Mouse (Mus musculus): Measurements from ENCODE around the gene Sdc3. TPM values are rescaled to one million over a fixed set of nuclear protein-coding genes. Genes with fewer than 3 reads are reported as not detected.

Sdc3 gene
- 19.2 and 21.1 TPM in 2 replicates for polyA plus RNA-seq (2014; fragmentation: Nextera tagmentation; extraction: Ambion mirVana)

GRCm38 (mm10) chr4:130792376-130793179, at the start of gene Sdc3:
TSS of gene Sdc3 (plus strand) at chr4:130792537.
- peak; percentile 52 for ATAC-seq (replicated peaks; ENCODE audit: low FRiP score, low TSS enrichment, low read depth)
- Histone ChIP-seq H3K9me3 (ENCODE audit: control insufficient read depth, low read length) (no peaks in the 10 kb centered on the region), H3K4me3 (ENCODE audit: low read depth, low read length) (peak within 1 kb of the TSS; percentile 82), H3K4me2 (ENCODE audit: low read length) (peak within 1 kb of the TSS; percentile 93), H3K4me1 (replicated peaks; ENCODE audit: control insufficient read depth, insufficient read depth, low read length) (peaks cover 21% of the 10 kb centered on the region), H3K27me3 (replicated peaks; ENCODE audit: control insufficient read depth, insufficient read depth, low read length) (no peaks in the 10 kb centered on the region), H3K36me3 (ENCODE audit: control insufficient read depth, insufficient read depth, low read length) (no peaks in the 10 kb centered on the region), H3K9ac (ENCODE audit: low read length) (peak within 1 kb of the TSS; percentile 93), H3K27ac (ENCODE audit: low read depth) (0 out of 2 replicates have a peak within 1 kb of the TSS, but pooled peaks have one; percentile 17)
- no peak for DNase-seq (ENCODE audit: low spot score)
- WGBS = 4% methylated on average over 54 of the region's 99 CpGs

GRCm38 (mm10) chr4:130744058-130744457, 48.3 kb upstream of the Sdc3 start:
- no peak overlapping the region for H3K9ac ChIP-seq (ENCODE audit: low read length)
- no peak overlapping the region for H3K4me2 ChIP-seq (ENCODE audit: low read length)
- WGBS = 80% methylated on average over 4 of the region's 4 CpGs
- DNase-seq (ENCODE audit: low spot score) = no peak
- H3K27me3 ChIP-seq (replicated peaks; ENCODE audit: control insufficient read depth, insufficient read depth, low read length) = no peaks in the 10 kb centered on the region
- ATAC-seq (replicated peaks; ENCODE audit: low FRiP score, low TSS enrichment, low read depth) = no peak
- no peak overlapping the region for H3K27ac ChIP-seq (ENCODE audit: low read depth)
- H3K4me3 ChIP-seq (ENCODE audit: low read depth, low read length) = no peak overlapping the region
- no peaks in the 10 kb centered on the region for H3K4me1 ChIP-seq (replicated peaks; ENCODE audit: control insufficient read depth, insufficient read depth, low read length)
- H3K9me3 ChIP-seq (ENCODE audit: control insufficient read depth, low read length) = no peaks in the 10 kb centered on the region
- peaks cover 88% of the 10 kb centered on the region for H3K36me3 ChIP-seq (ENCODE audit: control insufficient read depth, insufficient read depth, low read length)

- Histone ChIP-seq H3K27me3 (replicated peaks; ENCODE audit: control insufficient read depth, insufficient read depth, low read length) (no peaks in the 10 kb centered on the region), H3K36me3 (ENCODE audit: control insufficient read depth, insufficient read depth, low read length) (peaks cover 100% of the 10 kb centered on the region), H3K4me1 (replicated peaks; ENCODE audit: control insufficient read depth, insufficient read depth, low read length) (no peaks in the 10 kb centered on the region), H3K27ac (ENCODE audit: low read depth) (no peak overlapping the region), H3K9me3 (ENCODE audit: control insufficient read depth, low read length) (no peaks in the 10 kb centered on the region), H3K4me2 (ENCODE audit: low read length) (no peak overlapping the region), H3K9ac (ENCODE audit: low read length) (no peak overlapping the region), H3K4me3 (ENCODE audit: low read depth, low read length) (no peak overlapping the region)
- 79% methylated on average over 5 of the region's 5 CpGs for WGBS
- ATAC-seq (replicated peaks; ENCODE audit: low FRiP score, low TSS enrichment, low read depth) = no peak
- no peak for DNase-seq (ENCODE audit: low spot score)
Measured at GRCm38 (mm10) chr4:130745561-130746306, 46.6 kb upstream of the Sdc3 start.

- Histone ChIP-seq H3K4me3 (ENCODE audit: low read depth, low read length) (no peak overlapping the region), H3K27ac (ENCODE audit: low read depth) (no peak overlapping the region), H3K9me3 (ENCODE audit: control insufficient read depth, low read length) (no peaks in the 10 kb centered on the region), H3K9ac (ENCODE audit: low read length) (no peak overlapping the region), H3K4me2 (ENCODE audit: low read length) (no peak overlapping the region), H3K36me3 (ENCODE audit: control insufficient read depth, insufficient read depth, low read length) (peaks cover 100% of the 10 kb centered on the region), H3K4me1 (replicated peaks; ENCODE audit: control insufficient read depth, insufficient read depth, low read length) (no peaks in the 10 kb centered on the region), H3K27me3 (replicated peaks; ENCODE audit: control insufficient read depth, insufficient read depth, low read length) (no peaks in the 10 kb centered on the region)
- ATAC-seq (replicated peaks; ENCODE audit: low FRiP score, low TSS enrichment, low read depth) (no peak), DNase-seq (ENCODE audit: low spot score) (no peak)
- WGBS = 78% methylated on average over 7 of the region's 7 CpGs
Measured at GRCm38 (mm10) chr4:130749566-130749965, 42.8 kb upstream of the Sdc3 start.

- no peaks in the 10 kb centered on the region for H3K9me3 ChIP-seq (ENCODE audit: control insufficient read depth, low read length)
- H3K9ac ChIP-seq (ENCODE audit: low read length) = no peak overlapping the region
- H3K4me2 ChIP-seq (ENCODE audit: low read length) = no peak overlapping the region
- DNase-seq (ENCODE audit: low spot score) = no peak
- H3K4me1 ChIP-seq (replicated peaks; ENCODE audit: control insufficient read depth, insufficient read depth, low read length) = no peaks in the 10 kb centered on the region
- WGBS = 92% methylated on average over 2 of the region's 2 CpGs
- ATAC-seq (replicated peaks; ENCODE audit: low FRiP score, low TSS enrichment, low read depth) = no peak
- H3K27me3 ChIP-seq (replicated peaks; ENCODE audit: control insufficient read depth, insufficient read depth, low read length) = no peaks in the 10 kb centered on the region
- H3K27ac ChIP-seq (ENCODE audit: low read depth) = no peak overlapping the region
- no peak overlapping the region for H3K4me3 ChIP-seq (ENCODE audit: low read depth, low read length)
- peaks cover 98% of the 10 kb centered on the region for H3K36me3 ChIP-seq (ENCODE audit: control insufficient read depth, insufficient read depth, low read length)
Measured at GRCm38 (mm10) chr4:130751966-130752365, 40.4 kb upstream of the Sdc3 start.

- Histone ChIP-seq H3K4me1 (replicated peaks; ENCODE audit: control insufficient read depth, insufficient read depth, low read length) (no peaks in the 10 kb centered on the region), H3K4me3 (ENCODE audit: low read depth, low read length) (no peak overlapping the region), H3K36me3 (ENCODE audit: control insufficient read depth, insufficient read depth, low read length) (peaks cover 97% of the 10 kb centered on the region), H3K9ac (ENCODE audit: low read length) (no peak overlapping the region), H3K27ac (ENCODE audit: low read depth) (no peak overlapping the region), H3K9me3 (ENCODE audit: control insufficient read depth, low read length) (no peaks in the 10 kb centered on the region), H3K27me3 (replicated peaks; ENCODE audit: control insufficient read depth, insufficient read depth, low read length) (no peaks in the 10 kb centered on the region), H3K4me2 (ENCODE audit: low read length) (no peak overlapping the region)
- no peak for ATAC-seq (replicated peaks; ENCODE audit: low FRiP score, low TSS enrichment, low read depth)
- no peak for DNase-seq (ENCODE audit: low spot score)
- whole genome bisulfite sequencing = 77% methylated on average over 7 of the region's 7 CpGs
Measured at GRCm38 (mm10) chr4:130752591-130752990, 39.7 kb upstream of the Sdc3 start.

GRCm38 (mm10) chr4:130753755-130754154, 38.6 kb upstream of the Sdc3 start:
- H3K9me3 ChIP-seq (ENCODE audit: control insufficient read depth, low read length) = no peaks in the 10 kb centered on the region
- no peak overlapping the region for H3K27ac ChIP-seq (ENCODE audit: low read depth)
- H3K36me3 ChIP-seq (ENCODE audit: control insufficient read depth, insufficient read depth, low read length) = peaks cover 96% of the 10 kb centered on the region
- DNase-seq (ENCODE audit: low spot score) (no peak), ATAC-seq (replicated peaks; ENCODE audit: low FRiP score, low TSS enrichment, low read depth) (no peak)
- H3K4me1 ChIP-seq (replicated peaks; ENCODE audit: control insufficient read depth, insufficient read depth, low read length) = no peaks in the 10 kb centered on the region
- H3K27me3 ChIP-seq (replicated peaks; ENCODE audit: control insufficient read depth, insufficient read depth, low read length) = no peaks in the 10 kb centered on the region
- no peak overlapping the region for H3K4me2 ChIP-seq (ENCODE audit: low read length)
- WGBS = 67% methylated on average over 5 of the region's 5 CpGs
- no peak overlapping the region for H3K4me3 ChIP-seq (ENCODE audit: low read depth, low read length)
- no peak overlapping the region for H3K9ac ChIP-seq (ENCODE audit: low read length)

- WGBS = 70% methylated on average over 2 of the region's 2 CpGs
Measured at GRCm38 (mm10) chr4:130754776-130755175, 37.6 kb upstream of the Sdc3 start.

More at GRCm38 (mm10) chr4:130754776-130755175, 37.6 kb upstream of the Sdc3 start:
- H3K27me3 ChIP-seq (replicated peaks; ENCODE audit: control insufficient read depth, insufficient read depth, low read length) = no peaks in the 10 kb centered on the region
- no peak overlapping the region for H3K9ac ChIP-seq (ENCODE audit: low read length)
- peaks cover 96% of the 10 kb centered on the region for H3K36me3 ChIP-seq (ENCODE audit: control insufficient read depth, insufficient read depth, low read length)
- H3K4me3 ChIP-seq (ENCODE audit: low read depth, low read length) = no peak overlapping the region
- no peak overlapping the region for H3K4me2 ChIP-seq (ENCODE audit: low read length)
- no peaks in the 10 kb centered on the region for H3K9me3 ChIP-seq (ENCODE audit: control insufficient read depth, low read length)
- H3K4me1 ChIP-seq (replicated peaks; ENCODE audit: control insufficient read depth, insufficient read depth, low read length) = no peaks in the 10 kb centered on the region
- ATAC-seq (replicated peaks; ENCODE audit: low FRiP score, low TSS enrichment, low read depth) (no peak), DNase-seq (ENCODE audit: low spot score) (no peak)
- H3K27ac ChIP-seq (ENCODE audit: low read depth) = no peak overlapping the region

All from intestine, embryonic 14.5 days (tissue).